Mouse (Mus musculus) liver, embryonic 13.5 days (tissue): Measurements from ENCODE around the gene Col26a1. TPM values are rescaled to one million over a fixed set of nuclear protein-coding genes. Genes with fewer than 3 reads are reported as not detected.

Source experiments
- ATAC-seq: fragments of 200-750 bp; cut with Nextera tagmentation; 2 replicates; pipeline ENCODE4 v1.8.0; 2017; ENCODE audit warnings: low read depth, mild to moderate bottlenecking, moderate number of reproducible peaks, moderate library complexity
- DNase-seq: peaks from one replicate; pipeline ENCODE4 v3.0.0; 2022
- H3K27ac ChIP-seq: fragments of 300-500 bp; sonication (generic); 2 replicates; pipeline ENCODE4 v1.5.1; 2015; ENCODE audit warnings: moderate library complexity, mild to moderate bottlenecking, inconsistent platforms
- H3K27me3 ChIP-seq: fragments of 300-500 bp; sonication (generic); 2 replicates; pipeline ENCODE4 v1.6.1; 2015; ENCODE audit warnings: mild to moderate bottlenecking, inconsistent platforms
- H3K36me3 ChIP-seq: fragments of 300-500 bp; sonication (generic); 2 replicates; pipeline ENCODE4 v1.6.1; 2015; ENCODE audit warnings: mild to moderate bottlenecking, inconsistent platforms
- H3K4me1 ChIP-seq: fragments of 300-500 bp; sonication (generic); replicated peaks from 2 replicates; pipeline ENCODE4 v1.6.1; 2015; ENCODE audit warnings: inconsistent platforms
- H3K4me2 ChIP-seq: fragments of 300-500 bp; sonication (generic); 2 replicates; pipeline ENCODE4 v1.6.1; 2015; ENCODE audit warnings: inconsistent platforms, mild to moderate bottlenecking, moderate library complexity
- H3K4me3 ChIP-seq: fragments of 300-500 bp; sonication (generic); replicated peaks from 2 replicates; pipeline ENCODE4 v1.5.1; 2015; ENCODE audit warnings: mild to moderate bottlenecking, inconsistent platforms
- H3K9ac ChIP-seq: fragments of 300-500 bp; sonication (generic); 2 replicates; pipeline ENCODE4 v1.6.1; 2015; ENCODE audit warnings: mild to moderate bottlenecking, inconsistent platforms
- H3K9me3 ChIP-seq: fragments of 300-500 bp; sonication (generic); replicated peaks from 2 replicates; pipeline ENCODE4 v1.6.1; 2016; ENCODE audit warnings: inconsistent platforms
- WGBS: fragments of 180-500 bp; shearing (Covaris S2); methylation state at CpG from one replicate; pipeline ENCODE4 v1.1.7; 2015; ENCODE audit not compliant: insufficient replicate concordance; 5-methylcytosine and 5-hydroxymethylcytosine counted together
- polyA plus RNA-seq: library from polyadenylated mRNA; unstranded; fragments of >200 nt; fragmentation: Nextera tagmentation; extraction: Ambion mirVana; gene quantifications from 2 replicates; pipeline ENCODE4 v1.2.1, GENCODE M21; 2015

Gene Col26a1
- polyA plus RNA-seq, 1 experiment from 2014 or later = 1.3 TPM

- DNase-seq (no peak), ATAC-seq (no peak)
- no peak overlapping the region for H3K4me2 ChIP-seq
- H3K4me1 ChIP-seq = no peaks in the 10 kb centered on the region
- H3K9ac ChIP-seq = no peak overlapping the region
- H3K27me3 ChIP-seq = 0 out of 2 replicates have a peak, but pooled peaks cover 3% of the 10 kb centered on the region
- H3K4me3 ChIP-seq = no peak overlapping the region
- no peaks in the 10 kb centered on the region for H3K36me3 ChIP-seq
- peaks cover 4% of the 10 kb centered on the region; the same call in 1 of the 2 replicates for H3K9me3 ChIP-seq
- H3K27ac ChIP-seq = no peak overlapping the region
- WGBS = 82% methylated on average over 3 of the region's 3 CpGs
These were observed 177.5 kb downstream of the Col26a1 start for GRCm38 (mm10) chr5:136705532-136705931.

- no peak overlapping the region for H3K4me3 ChIP-seq
- 0 out of 2 replicates have a peak, but pooled peaks cover 3% of the 10 kb centered on the region for H3K27me3 ChIP-seq
- WGBS = 71% methylated on average over 8 of the region's 8 CpGs
- no peak overlapping the region for H3K4me2 ChIP-seq
- H3K9me3 ChIP-seq = peaks cover 4% of the 10 kb centered on the region; the same call in 1 of the 2 replicates
- H3K27ac ChIP-seq = no peak overlapping the region
- H3K4me1 ChIP-seq = no peaks in the 10 kb centered on the region
- H3K9ac ChIP-seq = no peak overlapping the region
- no peak for DNase-seq
- no peak for ATAC-seq
- H3K36me3 ChIP-seq = no peaks in the 10 kb centered on the region
These were observed 178.9 kb downstream of the Col26a1 start for GRCm38 (mm10) chr5:136704151-136704550.

DNA sequence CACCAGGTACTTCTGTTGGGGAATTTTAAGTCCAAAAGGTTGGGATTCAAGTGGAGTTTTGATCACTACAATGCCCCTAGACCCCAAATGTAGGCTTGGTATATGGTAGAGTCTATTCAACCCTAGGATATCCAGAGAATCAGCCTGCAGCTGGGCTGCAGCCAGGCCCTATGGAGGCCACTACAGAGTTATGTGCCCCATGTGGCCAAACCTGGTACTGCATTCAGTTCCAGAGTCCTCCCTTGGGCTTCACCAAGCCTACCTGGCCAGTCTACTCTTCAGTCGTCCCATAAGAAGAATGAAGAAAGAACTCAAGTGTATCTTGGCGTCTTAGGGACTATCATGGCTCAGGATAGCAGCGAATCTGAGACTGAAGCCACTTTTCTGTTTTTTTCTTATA is 179.3 kb downstream of the Col26a1 start:
- DNase-seq (peak; percentile 26), ATAC-seq (no peak)
- Histone ChIP-seq H3K4me3 (no peak overlapping the region), H3K36me3 (no peaks in the 10 kb centered on the region), H3K9me3 (peaks cover 4% of the 10 kb centered on the region; the same call in 1 of the 2 replicates), H3K4me2 (no peak overlapping the region), H3K27me3 (0 out of 2 replicates have a peak, but pooled peaks cover 3% of the 10 kb centered on the region), H3K4me1 (no peaks in the 10 kb centered on the region), H3K27ac (no peak overlapping the region), H3K9ac (no peak overlapping the region)
- WGBS = 20% methylated on average over 3 of the region's 3 CpGs

DNA sequence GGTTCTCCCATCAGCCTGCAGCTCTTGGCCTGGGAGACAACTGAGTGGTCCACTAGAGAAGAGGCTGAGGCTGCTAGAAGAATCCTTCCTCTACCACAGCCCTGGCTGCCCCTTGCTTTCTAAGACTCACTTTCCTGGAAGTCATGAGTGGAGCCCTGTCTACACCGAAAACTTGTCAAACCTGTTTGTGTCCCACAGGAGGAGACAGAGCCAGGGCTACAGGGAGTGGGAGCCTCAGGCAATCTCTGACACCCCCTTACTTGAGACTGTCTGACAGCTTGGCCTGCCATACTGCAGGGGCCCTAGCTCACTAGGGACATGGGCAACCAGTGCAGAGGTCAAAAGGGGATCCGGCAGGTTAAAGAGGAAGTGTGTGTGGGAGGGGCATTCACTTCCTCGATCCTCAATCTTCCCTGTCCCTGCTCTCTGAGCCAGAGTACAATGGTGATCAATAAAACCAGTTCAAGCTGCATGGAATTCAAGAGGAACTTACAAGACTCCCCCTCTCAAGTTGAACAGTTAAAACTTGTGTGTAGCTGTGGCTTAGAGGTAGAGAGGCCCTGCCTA is 180.8 kb downstream of the Col26a1 start:
- Histone ChIP-seq H3K4me1 (no peaks in the 10 kb centered on the region), H3K27ac (no peak overlapping the region), H3K9ac (no peak overlapping the region), H3K36me3 (no peaks in the 10 kb centered on the region), H3K9me3 (peaks cover 4% of the 10 kb centered on the region; the same call in 1 of the 2 replicates), H3K27me3 (no peaks in the 10 kb centered on the region), H3K4me2 (no peak overlapping the region), H3K4me3 (no peak overlapping the region)
- DNase-seq (no peak), ATAC-seq (no peak)
- WGBS = 20% methylated on average over 3 of the region's 3 CpGs

DNA sequence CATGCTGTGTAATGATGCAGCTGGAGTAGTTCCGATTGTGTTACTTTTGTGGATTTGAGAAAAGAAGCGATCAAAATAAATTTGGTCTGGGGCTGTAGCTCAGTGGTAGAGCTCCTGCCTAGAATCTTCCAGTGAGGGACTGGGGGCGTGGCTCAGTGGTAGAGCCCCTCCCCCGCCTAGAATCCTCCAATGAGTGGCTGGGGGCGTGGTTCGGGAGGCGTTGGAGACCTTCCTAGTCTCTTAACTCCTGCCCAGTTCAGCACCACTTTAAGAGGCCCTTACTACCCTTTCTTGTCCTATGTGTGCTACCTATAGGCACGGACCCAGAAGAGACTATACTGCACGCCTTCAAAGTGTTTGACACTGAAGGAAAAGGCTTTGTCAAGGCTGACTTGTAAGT is 185.4 kb downstream of the Col26a1 start:
- Histone ChIP-seq H3K36me3 (no peaks in the 10 kb centered on the region), H3K9ac (no peak overlapping the region), H3K9me3 (no peaks in the 10 kb centered on the region), H3K4me2 (no peak overlapping the region), H3K4me3 (no peak overlapping the region), H3K27ac (no peak overlapping the region), H3K4me1 (no peaks in the 10 kb centered on the region), H3K27me3 (no peaks in the 10 kb centered on the region)
- WGBS = 56% methylated on average over 9 of the region's 9 CpGs
- no peak for DNase-seq
- no peak for ATAC-seq

- H3K27ac ChIP-seq = no peak overlapping the region
- no peak overlapping the region for H3K4me2 ChIP-seq
- no peak for ATAC-seq
- no peak overlapping the region for H3K9ac ChIP-seq
- 67% methylated on average over 5 of the region's 5 CpGs for WGBS
- no peaks in the 10 kb centered on the region for H3K36me3 ChIP-seq
- no peak overlapping the region for H3K4me3 ChIP-seq
- no peak for DNase-seq
- H3K9me3 ChIP-seq = no peaks in the 10 kb centered on the region
- no peaks in the 10 kb centered on the region for H3K4me1 ChIP-seq
- no peaks in the 10 kb centered on the region for H3K27me3 ChIP-seq
These were observed 186.5 kb downstream of the Col26a1 start for GRCm38 (mm10) chr5:136696516-136696915.

DNA sequence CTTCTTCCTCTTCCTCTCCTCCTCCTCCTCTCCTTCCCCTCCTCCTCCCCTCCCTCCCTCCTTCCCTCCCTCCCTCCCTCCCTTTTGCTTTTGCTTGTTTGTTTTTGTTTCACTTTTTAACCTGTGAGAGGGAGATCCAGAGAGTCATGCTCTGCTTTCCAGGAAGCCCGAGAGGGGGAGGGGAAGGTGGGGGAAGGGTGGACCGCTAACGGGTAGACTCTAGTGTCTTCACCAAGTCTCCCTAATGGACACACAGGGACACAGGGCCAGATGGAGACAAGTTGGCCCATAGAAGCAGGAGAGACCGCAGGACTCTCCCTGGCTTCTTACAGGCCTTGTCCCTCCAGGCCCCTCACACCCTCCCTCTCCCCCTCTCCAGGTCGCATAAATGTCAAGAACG is 188.0 kb downstream of the Col26a1 start:
- H3K36me3 ChIP-seq = no peaks in the 10 kb centered on the region
- H3K9ac ChIP-seq = no peak overlapping the region
- 56% methylated on average over 6 of the region's 6 CpGs for WGBS
- H3K4me2 ChIP-seq = no peak overlapping the region
- no peaks in the 10 kb centered on the region for H3K4me1 ChIP-seq
- ATAC-seq (no peak), DNase-seq (no peak)
- H3K27ac ChIP-seq = no peak overlapping the region
- H3K27me3 ChIP-seq = no peaks in the 10 kb centered on the region
- no peaks in the 10 kb centered on the region for H3K9me3 ChIP-seq
- no peak overlapping the region for H3K4me3 ChIP-seq

- H3K4me2 ChIP-seq = no peak overlapping the region
- H3K27me3 ChIP-seq = no peaks in the 10 kb centered on the region
- WGBS = 37% methylated on average over 7 of the region's 7 CpGs
- no peaks in the 10 kb centered on the region for H3K4me1 ChIP-seq
- no peak overlapping the region for H3K4me3 ChIP-seq
- H3K36me3 ChIP-seq = no peaks in the 10 kb centered on the region
- DNase-seq = no peak
- H3K9me3 ChIP-seq = no peaks in the 10 kb centered on the region
- H3K27ac ChIP-seq = no peak overlapping the region
- no peak for ATAC-seq
- H3K9ac ChIP-seq = no peak overlapping the region
These were observed 189.6 kb downstream of the Col26a1 start for GRCm38 (mm10) chr5:136693418-136693817.

GRCm38 (mm10) chr5:136692784-136693183 is 190.2 kb downstream of the Col26a1 start, which contains the start of gene Myl10:
Gene Myl10, plus strand, starts transcription at chr5:136693146.
- Histone ChIP-seq H3K36me3 (no peaks in the 10 kb centered on the region), H3K4me3 (no peak within 1 kb of the TSS), H3K9ac (no peak within 1 kb of the TSS), H3K4me2 (no peak within 1 kb of the TSS), H3K27me3 (no peaks in the 10 kb centered on the region), H3K27ac (no peak within 1 kb of the TSS), H3K9me3 (no peaks in the 10 kb centered on the region), H3K4me1 (no peaks in the 10 kb centered on the region)
- no peak for DNase-seq
- no peak for ATAC-seq
- WGBS = 53% methylated on average over 4 of the region's 4 CpGs

Other genes starting within 250 kb of the Col26a1 start
- gene Myl10, start 190.1 kb downstream of the Col26a1 start, polyA plus RNA-seq = not detected in 2 replicates
- gene Ift22, start 24.9 kb upstream of the Col26a1 start, polyA plus RNA-seq = 13.3 and 13.7 TPM in 2 replicates
- 190 and 196 TPM in 2 replicates for gene Fis1, start 70.1 kb upstream of the Col26a1 start, polyA plus RNA-seq
- gene Cldn15, start 83.4 kb upstream of the Col26a1 start, polyA plus RNA-seq = 2.3 and 3.0 TPM in 2 replicates
- gene Plod3, start 103.8 kb upstream of the Col26a1 start, polyA plus RNA-seq = 12.8 and 13.7 TPM in 2 replicates
- gene Znhit1, start 104.8 kb upstream of the Col26a1 start, polyA plus RNA-seq = 57.8 and 61.7 TPM in 2 replicates
- gene Vgf, start 143.2 kb upstream of the Col26a1 start, polyA plus RNA-seq = not detected in 2 replicates
- 109 and 114 TPM in 2 replicates for gene Ap1s1, start 162.9 kb upstream of the Col26a1 start, polyA plus RNA-seq
- gene Serpine1, start 189.1 kb upstream of the Col26a1 start, polyA plus RNA-seq = 0.05 TPM in 1 of 2 replicates, not detected in the other
- 8.4 and 9.9 TPM in 2 replicates for gene Trim56, start 233.0 kb upstream of the Col26a1 start, polyA plus RNA-seq